Mouse (Mus musculus) thymus, adult 2 months (tissue): ENCODE results near the gene Ankrd39.

Experiments used
- CTCF ChIP-seq: fragments of 200-500 bp; IDR thresholded peaks from 2 replicates; pipeline ENCODE4 v1.5.1; 2012; ENCODE audit warnings: mild to moderate bottlenecking, control low read depth, low read length, moderate library complexity, borderline replicate concordance; ENCODE audit not compliant: control insufficient read depth, poor library complexity, insufficient read depth; ENCODE audit errors: extremely low read depth
- POLR2A ChIP-seq: fragments of 200-500 bp; IDR thresholded peaks from 2 replicates; pipeline ENCODE4 v1.6.1; 2012; ENCODE audit warnings: mild to moderate bottlenecking, low read length, control low read depth, moderate library complexity; ENCODE audit not compliant: control insufficient read depth, poor library complexity, insufficient read depth; ENCODE audit errors: extremely low read depth

- TF ChIP-seq CTCF (no peak), POLR2A (no peak)
Measured at GRCm38 (mm10) chr1:36534595-36535058, 12.6 kb downstream of the Ankrd39 start.
